Mouse (Mus musculus): ENCODE data around the gene Armc7.
"Not testable (repeated sequence)": the region's sequence is repeated elsewhere in the genome, so short reads cannot be mapped to it uniquely, and the experiment has no call there.

The Armc7 gene

DNA sequence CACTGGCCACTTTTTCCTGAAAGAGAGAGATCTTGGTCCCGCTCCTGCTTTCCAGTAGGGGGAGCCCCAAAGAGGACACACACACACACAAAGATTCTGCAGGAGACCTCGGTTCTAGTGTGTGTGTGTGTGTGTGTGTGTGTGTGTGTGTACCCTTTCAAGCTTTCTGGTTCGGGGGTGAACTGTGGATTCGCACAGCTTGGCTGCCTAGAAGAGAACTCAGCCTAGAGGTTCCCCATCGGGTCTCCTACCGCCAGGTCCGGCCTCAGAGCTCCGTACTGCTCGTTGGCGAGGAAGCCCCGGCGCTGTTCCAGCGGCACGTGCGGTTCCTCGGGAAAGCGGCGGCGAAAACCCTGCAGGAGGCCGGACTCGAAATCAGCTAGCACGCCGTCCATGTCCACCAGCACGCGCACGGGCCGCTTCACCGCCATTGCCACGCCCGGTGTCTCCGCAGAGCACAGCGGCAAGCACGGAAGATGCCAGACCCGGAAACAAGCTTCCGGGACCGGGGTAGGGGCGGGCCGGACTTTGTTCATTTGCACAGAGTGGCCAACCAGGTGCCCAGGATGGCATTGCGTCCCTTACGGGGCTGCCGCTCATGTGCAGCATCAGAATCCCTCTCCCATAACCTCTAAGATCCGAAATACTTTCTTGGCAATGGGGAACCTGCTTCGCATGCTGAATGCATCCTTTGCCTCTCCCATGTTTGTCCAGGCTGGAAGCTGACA is 16.1 kb downstream of the Armc7 start, which contains the start of gene Nt5c:
Nt5c (minus strand) TSS at position 507 of the 728 bp plus-strand sequence.
- peak; percentile 77 to 82 for DNase-seq

DNA sequence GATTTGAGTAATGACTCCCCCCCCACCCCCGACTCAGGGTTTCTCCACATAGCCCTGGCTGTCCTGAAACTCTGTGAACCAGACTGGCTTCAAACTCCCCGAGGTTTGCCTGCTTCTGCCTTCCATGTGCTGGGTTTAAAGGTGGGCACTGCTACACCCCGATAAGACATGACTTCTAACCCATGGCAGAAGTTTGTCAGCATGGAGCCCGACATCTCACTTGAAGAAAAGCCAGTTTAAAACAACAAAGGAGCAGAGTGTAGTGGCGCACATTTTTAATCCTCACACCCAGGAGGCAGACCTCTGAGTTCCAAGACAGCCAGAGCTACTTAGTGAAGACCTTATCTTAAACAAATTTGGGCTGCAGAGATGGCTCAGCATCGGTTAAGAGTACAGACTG is 16.9 kb downstream of the Armc7 start:
- no peak for DNase-seq

- DNase-seq = not testable (repeated sequence)
Observed at GRCm38 (mm10) chr11:115496559-115496958, 21.1 kb downstream of the Armc7 start.

DNA sequence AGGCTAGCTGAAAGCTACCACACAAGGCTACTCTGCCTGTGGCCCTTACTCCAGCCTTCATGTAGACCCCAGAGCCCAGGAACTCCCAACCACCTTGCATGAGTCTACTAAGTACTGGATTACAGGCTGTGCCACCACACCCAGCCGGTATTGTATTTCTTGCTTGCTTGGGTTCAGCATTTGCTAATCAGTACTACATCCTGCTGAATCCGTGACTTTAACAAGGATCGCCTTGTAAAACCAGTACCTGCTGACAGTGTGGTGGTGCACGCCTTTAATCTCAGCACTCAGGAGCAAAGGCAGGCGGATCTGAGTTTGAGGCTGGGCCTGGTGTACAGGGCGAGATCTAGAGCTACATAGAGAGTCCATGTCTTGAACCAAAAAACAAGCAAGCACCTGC is 27.2 kb downstream of the Armc7 start:
- no peak for DNase-seq

DNA sequence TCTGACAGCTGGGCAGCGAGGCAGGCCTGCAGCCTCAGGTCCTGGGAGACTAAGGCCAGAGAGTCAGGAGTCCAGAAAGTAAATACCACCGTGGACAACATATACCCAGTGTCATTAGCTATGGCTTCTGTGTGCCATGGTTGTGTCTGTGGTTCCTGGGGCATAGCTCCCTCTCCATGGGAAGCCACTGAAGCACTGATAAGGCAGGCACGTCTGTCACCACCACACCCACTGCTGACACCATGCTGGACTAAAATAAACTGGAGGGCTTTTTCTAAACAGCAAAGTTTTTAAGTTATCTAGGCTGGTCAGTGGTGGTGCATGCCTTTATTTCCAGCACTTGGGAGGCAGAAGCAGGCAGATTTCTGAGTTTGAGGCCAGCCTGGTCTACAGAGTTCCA is 31.1 kb downstream of the Armc7 start:
- DNase-seq = no peak

DNA sequence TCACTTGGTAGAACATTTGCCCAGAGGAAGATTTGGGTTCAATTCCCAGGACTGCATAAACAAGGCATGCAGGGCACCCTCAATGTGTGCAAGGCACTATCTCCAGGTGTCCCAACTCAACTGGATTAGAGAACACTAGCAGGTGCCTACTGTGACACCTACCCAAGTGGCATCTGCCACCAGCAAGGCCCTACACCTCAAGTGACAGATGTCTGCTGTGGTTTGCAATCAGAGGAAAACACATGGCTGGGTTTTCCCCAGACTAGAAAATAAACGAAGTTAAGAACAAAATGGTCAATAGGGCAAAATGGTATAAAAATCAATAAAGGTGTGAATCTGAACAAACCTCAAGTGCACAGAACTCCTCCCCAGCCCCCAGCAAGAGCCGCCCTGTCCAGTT is 32.6 kb downstream of the Armc7 start:
- DNase-seq = peak in 1 of 2 experiments; percentile 41

GRCm38 (mm10) chr11:115509773-115510506 is 34.5 kb downstream of the Armc7 start:
- DNase-seq = no peak

GRCm38 (mm10) chr11:115510507-115510888 is 35.0 kb downstream of the Armc7 start:
- no peak for DNase-seq

GRCm38 (mm10) chr11:115511121-115511520 is 35.7 kb downstream of the Armc7 start:
- no peak for DNase-seq

GRCm38 (mm10) chr11:115512004-115512403 is 36.5 kb downstream of the Armc7 start:
- DNase-seq = no peak

DNA sequence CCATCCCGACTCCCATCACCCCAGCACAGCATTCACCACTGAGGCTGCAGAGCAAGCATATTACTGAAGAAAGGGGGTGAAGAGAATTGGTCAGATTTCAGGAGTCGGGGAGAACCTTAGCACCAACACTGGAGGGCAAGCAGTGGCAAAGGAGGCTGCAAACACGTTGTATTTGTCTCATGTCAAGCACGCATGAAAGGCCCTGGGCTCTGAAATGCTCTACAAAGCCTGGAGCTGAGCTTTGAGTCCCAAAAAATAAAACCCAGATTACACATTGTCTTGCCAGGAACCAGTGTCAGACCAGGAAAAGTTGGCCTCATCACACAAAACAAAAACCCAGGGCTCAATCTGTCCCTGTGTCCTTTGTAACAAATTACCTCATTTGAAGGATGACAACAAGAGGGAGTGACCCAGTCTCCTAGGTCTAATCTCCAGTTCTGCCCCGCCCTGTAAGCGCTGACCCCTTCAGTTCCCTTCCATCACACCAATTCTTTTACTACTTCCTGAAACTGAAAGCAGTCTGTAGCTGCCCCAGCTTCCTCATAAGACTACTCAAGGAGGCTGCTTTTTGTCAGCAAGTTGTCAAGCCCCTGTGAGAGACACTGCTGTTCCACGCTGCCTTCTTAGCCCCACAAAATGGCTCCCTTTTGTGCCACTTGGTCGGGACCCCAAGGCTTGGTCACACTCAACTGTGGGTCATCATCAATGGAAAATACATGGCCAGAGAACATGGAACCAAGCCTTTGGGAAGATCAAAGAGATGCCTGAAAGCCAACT is 37.1 kb downstream of the Armc7 start:
- DNase-seq = peak in 1 of 2 experiments; percentile 49

DNA sequence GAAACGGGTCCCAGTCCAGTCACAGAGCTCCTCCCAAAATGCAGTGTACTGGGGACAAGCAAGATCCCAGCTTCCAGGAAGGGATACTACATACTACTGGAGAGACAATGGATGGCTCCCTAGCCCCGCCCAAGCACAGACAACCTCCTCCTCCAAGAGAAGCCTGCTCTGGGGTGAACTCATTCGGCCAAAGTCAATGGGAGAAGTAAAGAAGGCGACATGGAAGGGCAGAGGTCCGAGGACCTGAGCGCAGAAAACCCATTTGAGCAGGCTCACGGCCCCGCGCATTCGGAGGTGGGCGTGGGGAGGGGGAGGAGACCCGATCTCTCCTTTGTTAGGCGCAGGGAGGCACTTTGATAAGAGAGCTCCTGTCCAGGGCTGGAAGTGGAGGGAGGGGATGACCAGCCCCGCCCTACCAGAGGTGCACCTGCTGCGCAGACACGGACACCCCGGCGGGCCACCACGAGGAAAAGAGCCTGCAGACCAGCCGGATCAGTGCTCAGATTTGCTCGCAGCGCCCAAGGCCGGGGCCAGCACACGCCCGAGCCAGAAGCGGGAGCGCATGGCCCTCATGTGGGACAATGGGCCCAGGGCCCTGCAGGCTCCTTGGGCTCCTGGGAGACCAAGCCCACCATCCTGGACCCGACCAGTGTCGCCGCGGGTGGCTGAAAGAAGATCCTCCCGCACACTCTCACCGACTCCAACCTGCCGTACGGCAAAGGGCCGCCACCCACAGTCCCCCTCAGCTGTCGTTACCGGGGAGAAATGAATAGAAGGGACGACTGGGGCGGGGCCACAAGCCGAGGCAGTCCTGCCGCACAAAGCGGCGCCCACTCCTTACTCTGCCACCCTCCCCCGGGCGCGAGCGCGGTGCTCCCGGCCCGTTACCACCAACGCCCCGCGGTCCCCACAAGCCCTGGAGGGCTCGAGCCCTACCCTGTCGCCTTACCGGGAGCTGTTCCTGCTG is 38.1 kb downstream of the Armc7 start:
- peak; percentile 44 to 52 for DNase-seq

DNA sequence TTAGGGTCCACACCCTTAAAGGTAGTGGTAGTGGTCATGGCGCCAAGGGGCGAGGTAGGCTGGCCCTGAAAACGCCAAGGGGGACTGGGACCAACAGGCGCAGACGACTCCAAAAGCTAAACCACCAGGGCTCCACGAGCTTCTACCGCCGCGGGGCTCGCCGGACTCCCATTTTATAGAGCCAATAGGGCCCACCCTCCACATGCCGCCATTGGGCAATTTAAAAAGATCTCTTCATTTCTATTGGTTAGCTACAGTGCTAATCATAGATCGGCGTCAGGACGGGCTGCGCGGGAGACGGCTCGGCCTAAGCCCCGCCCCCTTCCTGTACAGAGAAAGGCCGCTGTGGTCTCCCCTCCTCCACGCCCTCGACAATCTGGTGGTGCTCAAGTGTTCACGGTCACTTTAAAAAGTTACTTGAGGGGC is 38.8 kb downstream of the Armc7 start, which contains the start of gene Jpt1:
Jpt1 (minus strand) TSS at position 150 of the 426 bp plus-strand sequence.
- peak; percentile 93 to 97 for DNase-seq

DNA sequence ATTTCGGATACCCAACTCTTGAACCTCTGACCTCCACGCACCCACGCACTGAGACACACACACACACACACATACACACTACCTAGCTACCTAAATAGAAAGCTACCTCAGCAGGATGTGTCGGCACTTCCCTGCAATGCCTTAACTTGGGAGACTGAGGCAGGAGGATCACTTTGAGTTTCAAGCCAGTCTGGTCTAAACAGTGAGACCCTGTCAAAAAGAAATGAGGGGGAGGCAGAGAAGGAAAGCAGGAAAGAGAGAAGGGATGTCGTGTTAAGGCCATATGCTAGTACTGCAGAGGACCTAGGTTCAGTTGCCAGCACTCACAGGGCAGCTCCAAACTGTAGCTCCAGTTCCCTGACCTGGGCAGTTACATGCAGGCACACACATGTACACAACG is 39.6 kb downstream of the Armc7 start:
- no peak for DNase-seq

GRCm38 (mm10) chr11:115516942-115517341 is 41.5 kb downstream of the Armc7 start:
- no peak for DNase-seq

- DNase-seq = no peak
Observed at GRCm38 (mm10) chr11:115518693-115519092, 43.2 kb downstream of the Armc7 start.

DNA sequence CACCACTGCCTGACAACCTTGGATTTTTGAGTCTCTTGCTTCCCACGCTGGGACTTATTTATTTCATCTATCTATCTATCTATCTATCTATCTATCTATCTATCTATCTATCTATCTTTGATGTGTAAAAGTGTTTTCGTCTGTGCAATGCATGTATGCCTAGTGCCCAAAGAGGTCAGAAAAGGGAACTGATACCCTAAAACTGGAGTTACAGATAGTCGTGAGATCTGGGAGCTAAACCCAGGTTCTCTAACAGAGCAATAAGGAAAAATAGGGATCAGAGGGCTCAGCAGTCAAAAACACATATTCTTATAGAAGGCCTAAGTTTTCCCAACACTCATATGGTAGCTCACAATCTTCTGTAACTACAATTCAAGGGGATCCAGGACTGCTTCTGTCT is 44.1 kb downstream of the Armc7 start:
- no peak for DNase-seq

DNA sequence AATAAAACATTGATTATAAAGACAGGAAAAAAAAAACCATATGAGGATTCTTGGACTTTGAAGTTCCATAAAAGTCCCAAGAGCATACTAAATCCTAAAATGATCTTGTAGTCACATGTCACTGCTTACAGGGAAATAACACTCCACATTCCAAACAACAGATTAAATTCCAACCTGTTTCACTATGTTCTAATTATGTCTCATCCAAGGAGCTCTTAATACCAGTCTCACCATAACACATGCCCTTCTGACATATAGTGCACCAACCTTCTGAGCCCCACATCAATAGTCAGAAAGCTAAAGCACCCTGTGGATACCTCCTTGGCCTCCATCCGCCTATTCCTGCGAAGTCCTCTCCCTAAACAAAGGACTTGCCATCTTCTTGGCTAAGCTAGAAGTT is 44.8 kb downstream of the Armc7 start:
- no peak for DNase-seq

- DNase-seq = no peak
Observed at GRCm38 (mm10) chr11:115521080-115521479, 45.6 kb downstream of the Armc7 start.

DNA sequence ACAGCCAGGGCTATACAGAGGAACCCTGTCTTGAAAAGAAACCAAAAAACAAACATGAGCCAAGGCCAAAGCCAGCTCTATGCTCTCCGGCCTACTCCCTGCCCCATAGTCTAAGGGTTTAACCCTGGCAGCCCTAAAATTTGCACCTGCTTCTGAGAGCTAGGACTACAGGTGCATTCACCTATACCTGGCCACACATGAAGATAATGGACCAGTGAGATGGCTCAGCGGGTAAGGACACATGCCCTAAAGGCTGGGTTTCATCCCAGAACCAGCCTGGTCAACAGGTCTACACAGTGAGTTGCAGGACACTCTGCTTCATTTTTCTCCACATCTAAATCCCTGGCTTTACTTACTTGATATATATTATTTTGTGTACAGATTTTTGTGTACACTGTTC is 46.8 kb downstream of the Armc7 start:
- no peak for DNase-seq

DNA sequence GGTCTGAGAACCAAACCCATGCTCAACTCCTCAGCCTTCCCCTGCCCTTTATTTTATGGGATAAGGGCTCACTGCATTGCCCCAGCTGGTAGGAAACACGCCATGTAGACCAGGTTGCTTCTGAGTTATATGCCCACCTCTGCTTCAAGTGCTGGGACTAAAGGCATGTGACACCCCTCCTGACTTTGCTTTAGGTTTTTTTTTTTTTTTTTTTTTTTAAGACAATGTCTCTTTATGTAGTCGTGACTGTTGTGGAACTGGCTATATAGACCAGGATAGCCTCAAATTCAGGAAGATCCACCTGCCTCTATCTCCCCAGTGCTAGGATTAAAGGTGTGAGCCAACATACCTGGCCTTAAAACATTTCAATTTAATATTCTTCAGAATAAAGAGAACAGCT is 47.2 kb downstream of the Armc7 start:
- DNase-seq = no peak

- DNase-seq = not testable (repeated sequence)
Observed at GRCm38 (mm10) chr11:115526446-115526845, 51.0 kb downstream of the Armc7 start.

Data from thymus, adult 18-20 months (tissue).